Mouse (Mus musculus) cortical plate, adult 2 months (tissue): ENCODE results near the gene Srrm1. TPM values are rescaled to one million over a fixed set of nuclear protein-coding genes. Genes with fewer than 3 reads are reported as not detected.
A peak's percentile ranks its signal among the peaks of the same experiment; 100 is the strongest.

Experiments used
- H3K27ac ChIP-seq: fragments of 200-500 bp; 2 replicates; pipeline ENCODE4 v1.5.1; 2012; ENCODE audit warnings: low read length, control low read depth, inconsistent platforms; ENCODE audit not compliant: insufficient read depth
- H3K4me1 ChIP-seq: fragments of 200-500 bp; 2 replicates; pipeline ENCODE4 v1.6.1; 2011; ENCODE audit warnings: low read length; ENCODE audit not compliant: control insufficient read depth, insufficient read depth
- H3K4me3 ChIP-seq: fragments of 200-500 bp; 2 replicates; pipeline ENCODE4 v1.5.1; 2011; ENCODE audit warnings: mild to moderate bottlenecking, low read length, control low read depth; ENCODE audit not compliant: insufficient read depth
- CTCF ChIP-seq: fragments of 200-500 bp; IDR thresholded peaks from 2 replicates; pipeline ENCODE4 v1.5.1; 2011; ENCODE audit warnings: mild to moderate bottlenecking, control low read depth, low read length; ENCODE audit not compliant: insufficient read depth; ENCODE audit errors: extremely low read depth
- POLR2A ChIP-seq: fragments of 200-500 bp; IDR thresholded peaks from 2 replicates; pipeline ENCODE4 v1.6.1; 2011; ENCODE audit warnings: mild to moderate bottlenecking, low read length, control low read depth; ENCODE audit not compliant: insufficient read depth; ENCODE audit errors: extremely low read depth
- polyA plus RNA-seq: library from polyadenylated mRNA; depleted of rRNA; stranded (reverse); fragments of >200 nt; gene quantifications from 2 replicates; pipeline ENCODE4 v1.2.3, GENCODE M21; 2012

Srrm1 gene
- polyA plus RNA-seq, 1 experiment: 115 TPM

DNA sequence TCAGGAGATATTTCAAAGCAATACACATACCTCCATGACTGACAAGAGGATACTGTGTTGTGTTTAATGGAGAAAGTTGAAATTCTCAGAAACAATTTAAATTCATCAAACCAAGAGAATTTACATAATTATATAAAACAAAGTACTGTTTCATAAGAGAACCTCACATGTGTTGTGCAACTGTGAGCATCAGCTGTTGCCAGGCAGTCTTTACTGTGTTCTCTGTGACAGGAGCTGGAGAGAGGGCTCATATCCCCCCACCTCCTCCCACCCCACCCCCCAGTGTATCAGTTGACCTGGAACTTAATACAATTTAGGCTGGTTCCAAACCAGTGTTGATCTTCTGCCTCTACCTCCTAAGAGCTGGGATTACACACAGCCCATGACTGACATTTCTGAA, 27.1 kb downstream of the Srrm1 start:
- 0 out of 2 replicates have a peak, but pooled peaks cover 1% of the 10 kb centered on the region for H3K4me1 ChIP-seq
- no peak overlapping the region for H3K4me3 ChIP-seq
- TF ChIP-seq CTCF (no peak), POLR2A (no peak)
- no peak overlapping the region for H3K27ac ChIP-seq

- 0 out of 2 replicates have a peak, but pooled peaks cover 1% of the 10 kb centered on the region for H3K4me1 ChIP-seq
- H3K27ac ChIP-seq: no peak overlapping the region
- no peak for TF ChIP-seq CTCF
- TF ChIP-seq POLR2A: no peak
- H3K4me3 ChIP-seq: no peak overlapping the region
These were observed 30.1 kb downstream of the Srrm1 start for GRCm38 (mm10) chr4:135323021-135323420.

GRCm38 (mm10) chr4:135317966-135318365, 35.2 kb downstream of the Srrm1 start:
- no peak overlapping the region for H3K27ac ChIP-seq
- peaks cover 2% of the 10 kb centered on the region; the same call in 1 of the 2 replicates for H3K4me1 ChIP-seq
- TF ChIP-seq POLR2A (no peak), CTCF (peak; percentile 96)
- H3K4me3 ChIP-seq: no peak overlapping the region

DNA sequence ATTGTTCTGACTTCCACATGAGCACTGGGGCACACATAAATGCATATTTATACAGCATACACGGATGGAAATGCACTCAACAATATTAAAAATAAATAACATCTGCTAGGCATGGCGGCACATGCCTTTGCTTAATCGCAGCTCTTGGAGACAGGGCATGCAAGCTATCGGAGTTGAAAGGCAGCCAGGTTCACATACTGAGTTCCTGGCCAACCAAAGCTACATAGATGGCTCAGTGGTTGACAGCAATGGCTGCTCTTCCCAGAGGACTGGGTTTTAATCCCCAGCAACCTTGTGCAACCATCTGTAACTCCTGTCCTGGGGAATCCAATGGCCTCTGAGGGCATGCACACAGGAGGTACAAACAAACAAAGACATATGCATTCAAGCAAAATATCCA, 35.6 kb downstream of the Srrm1 start:
- Histone ChIP-seq H3K27ac (no peak overlapping the region), H3K4me1 (peaks cover 2% of the 10 kb centered on the region; the same call in 1 of the 2 replicates), H3K4me3 (no peak overlapping the region)
- TF ChIP-seq POLR2A (no peak), CTCF (no peak)

DNA sequence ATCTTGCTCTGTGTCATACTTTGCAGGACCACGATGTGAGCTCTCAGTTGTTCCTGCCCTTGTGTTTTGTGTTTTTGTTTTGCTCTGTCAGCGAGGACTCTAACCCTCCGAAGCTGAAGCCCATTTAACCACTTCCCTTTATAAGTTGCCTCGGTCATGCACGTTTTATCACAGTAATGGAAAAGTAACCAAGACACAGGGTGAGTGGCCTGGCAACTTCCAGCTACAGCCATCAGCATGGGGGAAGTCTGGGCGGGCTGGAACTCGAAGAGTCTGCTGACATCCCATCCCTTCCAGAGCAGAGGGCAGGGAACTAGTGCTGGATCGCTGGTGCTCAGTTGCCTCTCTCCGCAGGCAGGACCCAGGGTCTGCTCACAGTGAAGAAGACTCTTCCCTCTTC, 37.8 kb downstream of the Srrm1 start:
- TF ChIP-seq CTCF (no peak), POLR2A (no peak)
- Histone ChIP-seq H3K4me3 (no peak overlapping the region), H3K4me1 (peaks cover 2% of the 10 kb centered on the region; the same call in 1 of the 2 replicates), H3K27ac (no peak overlapping the region)

DNA sequence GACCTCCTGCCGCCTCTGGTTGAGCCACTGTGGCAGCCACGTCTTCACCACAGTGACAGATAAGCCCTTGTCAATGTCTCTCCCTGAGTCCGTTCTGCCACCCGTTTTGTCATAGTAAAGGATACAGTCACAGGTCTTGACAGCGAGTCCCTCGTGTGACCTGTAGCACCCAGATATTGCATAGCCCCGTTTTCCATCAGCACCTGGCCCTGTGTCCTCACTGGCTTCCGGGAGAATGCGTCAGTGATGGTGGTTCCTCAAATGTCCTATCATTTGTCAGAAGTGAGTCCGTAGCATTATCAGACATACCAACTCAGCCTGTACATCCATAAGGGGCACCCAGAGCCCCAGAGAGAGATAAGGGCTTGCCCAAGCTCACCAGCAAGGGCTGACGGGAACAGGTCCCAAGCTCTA, 38.7 kb downstream of the Srrm1 start:
- peaks cover 2% of the 10 kb centered on the region; the same call in 1 of the 2 replicates for H3K4me1 ChIP-seq
- H3K27ac ChIP-seq: no peak overlapping the region
- H3K4me3 ChIP-seq: no peak overlapping the region
- no peak for TF ChIP-seq CTCF

GRCm38 (mm10) chr4:135313761-135314241, 39.3 kb downstream of the Srrm1 start:
- TF ChIP-seq CTCF (no peak), POLR2A (no peak)
- Histone ChIP-seq H3K4me1 (peaks cover 2% of the 10 kb centered on the region; the same call in 1 of the 2 replicates), H3K4me3 (no peak overlapping the region), H3K27ac (no peak overlapping the region)

GRCm38 (mm10) chr4:135313111-135313691, 39.9 kb downstream of the Srrm1 start:
- Histone ChIP-seq H3K4me3 (no peak overlapping the region), H3K27ac (0 out of 2 replicates have a peak overlapping the region, but pooled peaks have one; percentile 38), H3K4me1 (peaks cover 2% of the 10 kb centered on the region; the same call in 1 of the 2 replicates)
- TF ChIP-seq POLR2A: no peak
- no peak for TF ChIP-seq CTCF

DNA sequence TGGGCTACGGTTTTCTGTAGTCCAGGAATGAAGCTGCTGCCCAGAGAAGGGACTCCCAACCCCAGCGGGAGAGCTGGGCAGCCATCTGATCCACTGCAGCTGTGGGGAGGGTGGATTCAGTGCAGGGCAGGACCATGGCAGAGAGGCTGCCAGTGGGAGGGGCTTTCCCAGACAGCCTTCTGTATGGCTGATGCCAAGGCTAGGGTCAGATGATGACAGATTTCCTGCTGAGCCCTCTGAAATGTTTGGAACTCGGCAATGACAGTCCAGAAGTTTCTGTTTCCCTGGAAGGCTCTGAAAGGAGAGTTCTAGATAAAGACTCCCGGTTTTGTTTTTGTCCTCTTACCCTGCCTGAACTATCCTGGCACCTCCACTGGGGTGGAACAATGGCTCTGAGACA, 40.4 kb downstream of the Srrm1 start:
- H3K4me1 ChIP-seq: peaks cover 2% of the 10 kb centered on the region; the same call in 1 of the 2 replicates

DNA sequence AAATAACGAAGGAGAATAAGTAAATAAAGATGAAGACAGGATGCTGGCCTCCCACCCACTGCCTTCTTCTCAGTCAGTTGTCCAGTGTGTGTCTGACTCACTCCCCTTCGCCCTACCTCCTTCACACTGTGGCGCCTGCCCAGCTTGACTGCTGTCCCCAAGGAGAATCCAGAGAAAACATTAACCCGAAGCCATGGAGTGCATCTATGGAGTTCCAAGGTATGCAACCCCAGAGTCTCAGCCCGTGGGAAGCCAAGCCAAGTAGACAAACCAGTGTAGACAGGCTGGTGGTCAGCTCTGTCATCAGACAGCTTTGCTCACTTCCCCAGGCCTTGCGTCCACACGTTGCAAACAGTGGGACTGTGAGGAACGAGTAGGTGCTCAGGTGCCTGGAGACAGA, 42.8 kb downstream of the Srrm1 start:
- TF ChIP-seq CTCF (no peak), POLR2A (no peak)
- Histone ChIP-seq H3K4me1 (peaks cover 2% of the 10 kb centered on the region; the same call in 1 of the 2 replicates), H3K4me3 (no peak overlapping the region), H3K27ac (no peak overlapping the region)

More for the DNA sequence above, 40.4 kb downstream of the Srrm1 start:
- no peak for TF ChIP-seq POLR2A
- no peak for TF ChIP-seq CTCF
- H3K4me3 ChIP-seq: no peak overlapping the region
- H3K27ac ChIP-seq: no peak overlapping the region

GRCm38 (mm10) chr4:135309726-135310125, 43.4 kb downstream of the Srrm1 start:
- Histone ChIP-seq H3K27ac (no peak overlapping the region), H3K4me1 (peaks cover 2% of the 10 kb centered on the region; the same call in 1 of the 2 replicates), H3K4me3 (no peak overlapping the region)
- no peak for TF ChIP-seq CTCF
- no peak for TF ChIP-seq POLR2A
